Mouse (Mus musculus) retina, adult 2 months (tissue): Measurements from ENCODE around the gene Lrrc75a.
A peak's percentile ranks its signal among the peaks of the same experiment; 100 is the strongest.
"Not testable (repeated sequence)": the region's sequence is repeated elsewhere in the genome, so short reads cannot be mapped to it uniquely, and the experiment has no call there.

Experiments
- DNase-seq: peaks from one replicate; pipeline ENCODE4 v3.0.0-alpha.2; 2012; ENCODE audit warnings: low read depth, low spot score

Gene Lrrc75a

GRCm38 (mm10) chr11:62647661-62648590 lies at the start of gene Lrrc75a:
Gene Lrrc75a (minus strand): TSS chr11:62648523.
- DNase-seq = no peak

GRCm38 (mm10) chr11:62695126-62695525 lies 46.8 kb upstream of the Lrrc75a start:
- no peak for DNase-seq

- DNase-seq = peak; percentile 68
Observed at GRCm38 (mm10) chr11:62693299-62694184, 45.2 kb upstream of the Lrrc75a start.

DNA sequence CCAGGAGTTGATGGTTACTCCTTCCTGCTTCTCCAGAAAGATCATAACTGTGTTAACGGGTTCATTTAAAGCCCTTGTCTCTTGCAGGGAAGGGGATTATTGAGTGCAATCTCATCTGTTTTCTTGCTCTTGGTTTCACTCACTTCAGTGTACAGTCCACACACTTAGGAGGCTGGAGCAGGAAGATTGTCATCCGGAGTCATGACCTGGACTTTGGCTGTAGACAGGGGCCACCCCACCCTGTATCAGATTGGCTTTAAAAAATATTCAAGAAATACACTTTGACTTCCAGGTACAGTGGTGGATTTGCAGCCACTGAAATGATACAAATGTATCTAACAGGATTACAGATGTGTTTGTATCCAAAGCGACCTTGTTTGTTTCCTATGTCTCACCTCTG lies 43.3 kb upstream of the Lrrc75a start:
- no peak for DNase-seq

DNA sequence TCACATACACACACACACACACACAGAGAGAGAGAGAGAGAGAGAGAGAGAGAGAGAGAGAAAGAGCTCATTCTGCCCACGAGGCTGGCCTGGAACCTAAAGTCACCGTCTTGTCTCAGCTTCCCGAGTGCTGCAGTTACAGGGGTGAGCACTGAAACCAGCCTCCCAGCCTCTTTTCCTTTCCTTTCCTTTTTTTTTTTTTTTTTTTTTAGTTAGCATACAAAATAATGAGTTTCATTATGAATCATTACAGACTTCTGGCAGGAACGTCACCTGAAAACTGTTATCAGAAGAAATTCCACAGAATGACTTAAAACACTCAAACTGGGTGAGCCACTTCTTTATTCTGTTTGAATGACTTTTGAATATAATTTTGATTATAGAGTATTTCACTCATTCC lies 31.6 kb upstream of the Lrrc75a start:
- no peak for DNase-seq

DNA sequence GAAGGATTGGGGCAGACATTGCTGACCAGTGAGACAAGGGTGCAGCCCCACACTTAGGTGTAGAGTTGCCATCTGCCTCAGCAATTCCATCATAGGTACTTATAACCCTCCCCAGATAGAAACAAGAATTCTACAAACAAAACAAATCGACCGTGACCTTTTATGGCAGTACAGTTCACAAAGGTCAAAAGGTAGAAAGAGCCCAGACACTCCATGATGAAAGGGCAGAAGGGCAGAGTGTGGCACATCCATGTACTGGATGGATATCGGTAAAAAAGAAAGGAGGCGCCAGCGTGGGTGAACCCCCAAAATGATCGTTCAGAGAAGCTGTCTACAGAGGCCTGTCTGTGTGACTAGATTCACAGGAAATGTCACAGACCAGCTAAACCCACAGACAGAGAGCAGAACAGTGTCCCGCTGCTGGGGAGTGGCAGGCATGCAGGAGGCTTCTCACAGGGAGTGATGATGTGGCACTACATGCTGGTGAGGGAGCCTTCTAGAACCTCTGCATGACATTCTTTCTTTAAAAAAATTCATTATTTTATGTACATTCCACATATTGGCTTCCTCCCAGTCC lies 30.5 kb upstream of the Lrrc75a start:
- no peak for DNase-seq

GRCm38 (mm10) chr11:62676290-62676596 lies 27.9 kb upstream of the Lrrc75a start:
- no peak for DNase-seq

GRCm38 (mm10) chr11:62675480-62676289 lies 27.4 kb upstream of the Lrrc75a start:
- DNase-seq = peak; percentile 81

DNA sequence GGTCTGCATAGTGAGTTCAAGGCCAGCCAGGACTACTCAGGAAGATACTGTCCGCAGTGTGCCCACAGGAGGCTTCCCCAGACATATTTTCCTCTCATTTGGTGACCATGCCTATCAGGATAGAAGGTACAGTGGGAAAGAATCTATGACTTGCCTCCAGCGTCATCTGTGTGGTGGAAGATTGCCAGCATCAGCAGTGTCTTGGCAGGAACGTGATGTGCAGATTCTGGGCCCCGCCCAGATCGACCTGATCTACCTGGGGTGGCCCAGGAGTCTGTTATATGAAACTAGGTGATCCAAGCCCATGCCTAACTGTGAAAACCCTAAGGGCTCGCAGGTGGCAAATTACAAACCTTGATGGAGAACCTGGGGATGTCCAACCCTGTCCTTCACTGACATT lies 21.7 kb upstream of the Lrrc75a start:
- DNase-seq = no peak

DNA sequence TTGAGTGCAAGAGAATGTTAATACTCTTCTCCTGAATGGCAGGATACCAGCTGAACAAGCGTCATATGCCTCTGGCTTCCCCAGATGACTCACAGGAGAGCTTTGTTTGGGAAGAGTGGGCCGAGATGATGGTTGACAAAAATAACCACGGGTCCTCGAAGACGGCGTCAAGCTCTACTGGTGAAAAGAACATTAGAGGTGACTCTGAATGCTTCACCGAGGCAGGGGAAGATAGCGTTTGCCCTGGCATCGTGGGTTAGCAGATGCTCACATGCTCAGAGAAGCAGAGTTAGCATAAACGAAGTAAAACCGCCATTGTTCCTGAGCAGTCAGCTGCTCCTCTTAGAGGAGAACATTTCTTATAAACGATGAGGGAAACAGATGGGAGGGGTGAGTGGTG lies 21.1 kb upstream of the Lrrc75a start:
- no peak for DNase-seq

DNA sequence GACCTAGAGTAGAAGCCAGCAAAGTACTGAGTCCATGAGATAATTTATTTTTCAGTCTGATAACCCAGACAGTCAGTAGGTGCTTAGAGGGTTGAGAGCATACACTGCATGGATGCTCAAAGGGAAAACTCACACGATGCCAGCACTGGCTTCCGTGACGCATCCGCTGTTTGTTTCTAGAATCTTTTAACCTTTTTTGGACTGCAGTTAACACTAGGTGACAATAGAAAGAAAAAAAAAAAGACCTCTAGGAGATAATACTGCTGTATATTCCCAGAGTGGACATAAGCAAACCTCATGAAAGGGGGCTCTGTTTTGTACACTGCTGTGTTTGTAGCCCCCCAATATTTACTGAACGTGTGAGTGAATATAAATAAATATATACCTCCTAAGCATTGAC lies 20.7 kb upstream of the Lrrc75a start:
- DNase-seq = no peak

DNA sequence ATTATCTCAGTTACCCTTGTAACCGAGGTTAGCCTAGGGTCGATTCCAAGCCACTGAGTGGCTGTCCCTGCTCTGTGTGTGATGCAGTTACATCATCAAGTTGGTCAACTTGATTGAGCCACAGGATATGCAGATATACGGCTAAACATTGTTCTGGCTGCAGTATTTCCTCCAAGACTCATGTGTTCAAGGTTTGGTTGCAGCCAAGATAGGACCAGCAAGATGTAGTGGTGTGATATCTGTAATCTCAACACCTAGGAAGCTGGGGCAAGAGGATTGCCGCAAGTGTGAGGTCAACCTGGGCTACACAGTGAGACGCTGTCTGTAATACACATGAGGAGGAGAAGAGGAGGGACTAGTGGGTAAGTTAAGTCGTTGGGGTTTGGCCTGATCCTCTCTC lies 15.9 kb upstream of the Lrrc75a start:
- DNase-seq = no peak

GRCm38 (mm10) chr11:62660885-62661284 lies 12.6 kb upstream of the Lrrc75a start:
- no peak for DNase-seq

DNA sequence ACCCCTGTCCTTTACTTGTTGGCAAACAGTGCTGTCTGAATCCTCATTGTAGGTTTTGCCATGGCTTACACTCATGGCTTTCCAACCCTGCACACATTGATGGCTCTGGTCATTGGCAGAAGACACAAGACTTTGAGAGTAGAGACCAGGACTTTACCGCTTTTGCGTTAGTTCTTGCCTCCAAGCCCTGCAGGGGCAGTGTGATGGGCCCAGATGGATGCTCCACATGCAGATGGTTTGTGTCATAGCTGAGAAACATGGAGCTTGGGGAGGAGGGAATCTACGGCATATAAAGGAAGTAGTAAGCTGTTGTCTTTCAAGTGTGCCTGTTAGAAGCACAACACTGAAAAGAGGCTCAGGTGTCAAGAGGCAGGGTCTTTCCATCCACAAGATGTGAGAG lies 3.8 kb upstream of the Lrrc75a start:
- DNase-seq = no peak

- DNase-seq = no peak
Observed at GRCm38 (mm10) chr11:62651563-62651962, 3.2 kb upstream of the Lrrc75a start.

GRCm38 (mm10) chr11:62649803-62650202 lies 1.5 kb upstream of the Lrrc75a start:
- DNase-seq = not testable (repeated sequence)

- DNase-seq = peak; percentile 70
Observed at GRCm38 (mm10) chr11:62648591-62649391, 468 bp upstream of the Lrrc75a start, which contains the start of gene Mmgt2. Gene Mmgt2 (plus strand): TSS chr11:62648664.

DNA sequence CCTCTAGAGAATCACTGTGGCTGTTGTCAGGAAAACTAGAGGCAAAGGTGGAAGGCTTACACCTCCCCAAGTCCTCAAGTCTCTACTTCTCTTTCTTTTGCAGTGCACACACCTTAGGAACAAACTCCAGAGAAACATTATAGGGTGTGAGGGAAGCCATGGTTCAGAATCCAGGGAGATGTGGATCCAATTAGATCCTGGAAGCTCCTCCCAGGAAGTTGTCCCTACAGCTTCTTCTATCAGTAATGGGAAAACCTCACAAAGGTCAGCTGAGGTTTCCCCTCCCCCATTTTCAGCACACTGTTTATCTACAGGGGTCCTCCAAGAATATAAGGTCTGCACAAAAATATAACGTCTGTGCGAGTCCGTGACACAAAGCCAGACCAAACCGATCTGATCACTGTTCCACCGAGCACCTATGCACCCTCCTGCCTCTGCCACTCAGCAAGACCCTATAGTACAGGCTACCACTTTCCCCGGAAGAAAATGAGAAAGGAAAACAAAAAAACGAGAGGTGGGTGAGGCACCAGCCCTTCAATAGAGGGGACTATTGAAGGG lies 1.3 kb downstream of the Lrrc75a start:
- no peak for DNase-seq

GRCm38 (mm10) chr11:62646495-62646843 lies 1.9 kb downstream of the Lrrc75a start:
- DNase-seq = no peak
